Mouse (Mus musculus) CD4-positive, CD25-positive, alpha-beta regulatory T cell, adult 9 weeks (primary cell): ENCODE results near the gene Wfdc12. TPM values are rescaled to one million over a fixed set of nuclear protein-coding genes. Genes with fewer than 3 reads are reported as not detected.

ENCODE experiments used
- polyA plus RNA-seq: library from polyadenylated mRNA; unstranded; fragments of 100-300 nt; shearing (Covaris generic); gene quantifications from one replicate; pipeline ENCODE4 v1.2.1, GENCODE M21; 2017

The Wfdc12 gene
- polyA plus RNA-seq = not detected

GRCm38 (mm10) chr2:164190576-164190975 is at the start of gene Wfdc12:
Wfdc12 (minus strand) TSS chr2:164190608.

GRCm38 (mm10) chr2:164238366-164238765 is 48.0 kb upstream of the Wfdc12 start, which contains the start of gene Svs2:
Svs2 (minus strand) TSS chr2:164238466.

GRCm38 (mm10) chr2:164221522-164221921 is 31.1 kb upstream of the Wfdc12 start, which contains the start of gene Wfdc15b:
Wfdc15b (minus strand) TSS chr2:164221660.

GRCm38 (mm10) chr2:164199626-164200327 is 9.4 kb upstream of the Wfdc12 start, which contains the start of gene Wfdc15a:
Wfdc15a (minus strand) TSS chr2:164200130.

GRCm38 (mm10) chr2:164182692-164183255 is 7.6 kb downstream of the Wfdc12 start, which contains the start of gene Wfdc5:
Wfdc5 (minus strand) TSS chr2:164182742.

GRCm38 (mm10) chr2:164170902-164171301 is 19.5 kb downstream of the Wfdc12 start, which contains the start of gene Kcns1:
Kcns1 (minus strand) TSS chr2:164171113.

Other genes starting within 250 kb of the Wfdc12 start
- 59.6 TPM for gene Ywhab, start 195.6 kb downstream of the Wfdc12 start, polyA plus RNA-seq
- 1.7 TPM for gene Pabpc1l, start 165.2 kb downstream of the Wfdc12 start, polyA plus RNA-seq
- 314 TPM for gene Stk4, start 120.3 kb downstream of the Wfdc12 start, polyA plus RNA-seq
- gene Tomm34, start 119.4 kb downstream of the Wfdc12 start, polyA plus RNA-seq = 123 TPM
- not detected for gene Kcns1, start 19.5 kb downstream of the Wfdc12 start, polyA plus RNA-seq
- gene Wfdc5, start 7.9 kb downstream of the Wfdc12 start, polyA plus RNA-seq = not detected
- gene Wfdc15a, start 9.5 kb upstream of the Wfdc12 start, polyA plus RNA-seq = not detected
- not detected for gene Wfdc15b, start 31.1 kb upstream of the Wfdc12 start, polyA plus RNA-seq
- not detected for gene Svs2, start 47.9 kb upstream of the Wfdc12 start, polyA plus RNA-seq
- gene Svs3b, start 66.0 kb upstream of the Wfdc12 start, polyA plus RNA-seq = not detected
- gene Svs4, start 87.9 kb upstream of the Wfdc12 start, polyA plus RNA-seq = not detected
- not detected for gene Svs3a, start 98.7 kb upstream of the Wfdc12 start, polyA plus RNA-seq
- gene Svs6, start 126.1 kb upstream of the Wfdc12 start, polyA plus RNA-seq = not detected
- not detected for gene Svs5, start 142.1 kb upstream of the Wfdc12 start, polyA plus RNA-seq
- 5.8 TPM for gene Slpi, start 198.5 kb upstream of the Wfdc12 start, polyA plus RNA-seq
- not detected for gene Rbpjl, start 212.5 kb upstream of the Wfdc12 start, polyA plus RNA-seq
- gene Matn4, start 214.6 kb upstream of the Wfdc12 start, polyA plus RNA-seq = not detected